Mouse (Mus musculus) skeletal muscle tissue, adult 2 months (tissue): ENCODE measurements at regions not wholly inside any gene's neighbourhood (a gene's known extent, or its start where the extent isn't known, plus 50 kb on each side); places are given as distances from the start of the nearest gene placed in this dataset.
"Not testable (repeated sequence)": the region's sequence is repeated elsewhere in the genome, so short reads cannot be mapped to it uniquely, and the experiment has no call there.

Source experiments
- DNase-seq: peaks from one replicate; pipeline ENCODE4 v3.0.0-alpha.2; 2012; ENCODE audit warnings: low read depth, low spot score

DNA sequence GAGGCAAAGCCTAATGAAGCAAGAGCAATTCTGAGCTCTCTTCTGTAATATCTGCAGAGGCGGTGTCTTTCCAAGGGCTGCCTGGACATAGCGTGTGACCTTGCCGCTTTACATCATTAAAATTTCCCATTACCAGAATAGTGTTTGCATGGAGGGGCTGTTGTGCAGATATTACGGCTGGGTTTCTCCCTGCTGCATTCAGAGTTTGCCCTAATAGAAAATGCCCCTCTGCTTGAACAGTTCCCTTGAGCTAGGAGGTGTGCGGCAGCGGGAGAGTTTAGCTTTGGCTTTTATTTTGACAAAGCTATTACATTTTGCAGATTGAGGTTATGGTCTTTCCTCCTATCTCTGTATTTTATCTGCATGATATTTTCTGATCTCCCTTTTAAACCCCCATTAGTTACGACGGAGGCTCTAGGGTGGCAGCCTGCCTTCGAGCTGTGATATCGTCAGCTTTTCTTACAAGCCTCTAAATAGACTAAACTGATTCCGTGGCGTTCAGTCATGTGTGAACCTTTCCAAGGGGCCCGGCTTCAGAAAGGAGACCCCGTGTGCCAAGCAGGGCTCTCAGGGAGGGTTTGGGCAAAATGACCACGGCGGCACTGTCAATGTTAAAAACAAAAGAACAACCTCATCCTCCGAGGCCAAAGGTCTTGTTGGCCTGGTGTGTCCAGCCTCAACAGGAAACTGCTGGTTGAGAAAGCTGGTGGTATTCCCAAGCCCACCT, 182.2 kb upstream of the Pmfbp1 start:
- DNase-seq: no peak

DNA sequence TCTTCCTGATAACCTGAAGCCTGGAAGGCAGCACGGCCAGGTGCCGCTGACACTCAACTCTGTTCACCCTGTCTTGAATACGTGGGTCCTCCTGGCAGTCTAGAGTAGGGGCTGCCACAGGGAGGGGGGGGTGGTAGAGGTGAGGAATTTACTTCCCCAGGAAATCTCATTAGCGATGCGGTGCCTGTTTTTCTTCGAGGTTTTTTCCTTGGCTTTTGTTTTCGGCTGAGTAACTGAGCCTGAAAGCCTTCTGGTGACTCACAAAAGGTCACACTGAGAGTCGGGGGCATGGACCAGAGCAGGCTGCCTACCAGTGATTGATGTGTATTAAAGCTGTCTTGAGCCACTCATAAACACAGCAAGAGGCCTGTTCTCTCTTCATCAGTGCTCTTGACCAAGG, 181.1 kb upstream of the Pmfbp1 start:
- DNase-seq: no peak

DNA sequence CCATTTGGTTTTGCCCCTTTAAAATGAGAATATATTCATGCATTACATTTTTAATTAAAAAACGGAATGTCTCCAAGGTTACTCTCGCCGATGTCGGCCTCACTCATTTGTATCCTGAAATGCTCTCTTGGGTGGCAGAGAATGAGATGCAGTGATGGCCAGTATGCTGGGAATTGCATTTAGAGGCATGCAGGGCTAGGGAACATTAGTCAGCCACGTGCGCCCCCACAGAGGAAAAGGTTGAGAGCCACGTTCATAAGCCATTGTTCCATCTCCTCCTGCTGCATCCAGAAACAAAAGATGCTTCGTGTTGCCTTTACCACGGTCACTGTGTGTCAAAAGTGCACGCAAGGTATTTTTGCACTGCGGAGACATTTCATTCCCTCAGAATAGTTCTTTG, 172.9 kb upstream of the Pmfbp1 start:
- no peak for DNase-seq

DNA sequence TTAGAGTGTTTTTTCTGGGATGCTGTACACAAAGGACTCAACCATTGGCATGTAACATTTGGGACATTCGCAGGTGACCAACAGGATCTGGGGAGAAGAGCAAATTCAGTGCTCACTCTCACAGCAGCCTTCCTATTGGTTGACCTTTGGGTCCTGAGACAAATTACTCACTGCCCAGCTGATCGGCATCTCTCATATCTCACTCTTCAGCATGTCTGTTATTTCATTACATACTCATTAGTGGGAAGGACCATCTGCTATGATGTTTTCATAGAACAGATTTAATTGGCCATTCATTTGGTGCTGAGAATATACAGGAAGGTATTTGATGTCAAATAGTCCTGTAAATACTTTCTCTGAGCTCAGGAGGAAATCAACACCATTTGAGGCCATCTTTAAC, 170.5 kb upstream of the Pmfbp1 start:
- no peak for DNase-seq

DNA sequence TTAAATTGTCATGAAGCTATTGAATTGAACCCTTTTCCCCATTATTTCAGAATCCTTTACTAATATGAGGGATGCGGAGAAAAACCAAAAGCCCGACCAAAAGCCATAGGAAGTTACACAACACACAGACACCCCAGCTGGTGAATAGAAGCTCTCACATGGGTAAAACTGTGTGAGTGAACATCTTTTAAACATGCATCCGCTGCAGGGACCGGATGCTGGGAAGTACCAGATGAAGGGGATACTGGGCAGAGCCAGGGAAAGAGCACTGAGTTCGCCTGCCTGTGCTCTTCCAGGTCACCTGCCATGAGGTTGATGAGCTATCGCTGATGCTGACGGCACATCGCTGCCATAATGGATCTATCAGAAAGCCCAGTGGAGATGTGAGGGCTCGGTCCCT, 169.6 kb upstream of the Pmfbp1 start:
- no peak for DNase-seq

DNA sequence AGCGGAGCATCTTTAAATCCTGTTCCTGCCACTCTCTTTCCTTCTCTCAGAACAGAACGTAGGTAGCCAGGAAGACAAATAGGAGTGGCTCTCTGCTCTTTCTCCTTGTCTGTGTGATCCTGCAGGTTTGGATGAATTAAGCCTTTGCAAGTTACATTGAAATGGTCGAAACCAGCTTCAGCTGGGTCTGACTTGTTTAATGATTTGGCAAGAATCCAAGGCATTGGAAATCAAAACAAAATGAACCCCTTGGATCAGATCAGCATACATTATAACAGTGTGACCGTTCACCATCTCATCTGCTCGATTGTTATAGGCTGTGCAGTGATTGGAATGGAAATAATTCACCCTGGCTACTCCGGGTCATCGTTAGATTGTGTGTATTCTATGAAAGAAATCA, 157.6 kb upstream of the Pmfbp1 start:
- DNase-seq: no peak

DNA sequence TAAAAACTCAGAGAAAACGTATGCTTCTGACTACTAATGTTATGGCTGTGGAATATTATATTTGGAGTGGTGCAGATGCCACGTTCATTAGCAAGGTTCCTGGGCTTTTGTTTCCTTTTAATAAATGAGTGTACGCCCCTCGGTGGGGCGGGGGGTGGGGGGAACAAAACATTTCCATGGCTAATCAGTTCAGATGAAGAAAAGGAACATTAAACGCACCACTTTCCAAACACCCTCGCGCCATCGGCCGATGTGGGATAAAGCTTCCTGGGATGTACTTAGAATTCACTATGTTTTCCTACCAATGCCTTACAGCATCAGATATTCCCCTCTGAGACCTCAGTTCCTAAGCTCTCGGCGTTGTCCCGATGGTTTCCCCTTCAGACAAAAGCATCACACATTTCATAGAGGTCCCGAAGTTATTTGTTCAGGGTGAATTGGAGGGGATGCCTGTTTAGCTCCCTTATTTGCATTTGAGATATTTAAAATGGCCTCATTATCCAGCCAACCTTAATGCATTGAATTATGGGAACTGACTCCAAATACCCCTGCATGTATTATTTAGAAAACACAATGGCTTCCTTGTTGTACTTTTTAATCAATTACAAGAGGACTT, 155.5 kb upstream of the Pmfbp1 start:
- no peak for DNase-seq

DNA sequence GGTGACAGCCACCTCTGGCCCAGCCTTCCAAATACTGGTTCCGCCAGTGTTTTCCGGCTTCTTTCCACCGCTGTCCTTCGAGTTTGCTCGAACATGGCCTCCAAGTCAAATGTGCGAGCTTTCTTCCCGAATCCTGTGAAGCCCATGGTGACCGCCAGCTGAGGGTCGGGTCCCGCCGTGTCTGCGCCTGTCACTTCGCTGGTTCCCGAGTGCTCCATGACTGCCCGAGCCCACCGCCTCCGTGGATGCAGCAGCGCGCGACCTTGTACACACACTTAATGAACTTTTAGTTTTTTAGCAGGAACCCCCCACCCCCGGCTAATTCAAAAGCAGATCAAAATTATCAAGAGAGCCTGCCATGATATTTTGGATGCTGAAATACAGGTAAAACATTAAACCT, 153.2 kb upstream of the Pmfbp1 start:
- DNase-seq: not testable (repeated sequence)

DNA sequence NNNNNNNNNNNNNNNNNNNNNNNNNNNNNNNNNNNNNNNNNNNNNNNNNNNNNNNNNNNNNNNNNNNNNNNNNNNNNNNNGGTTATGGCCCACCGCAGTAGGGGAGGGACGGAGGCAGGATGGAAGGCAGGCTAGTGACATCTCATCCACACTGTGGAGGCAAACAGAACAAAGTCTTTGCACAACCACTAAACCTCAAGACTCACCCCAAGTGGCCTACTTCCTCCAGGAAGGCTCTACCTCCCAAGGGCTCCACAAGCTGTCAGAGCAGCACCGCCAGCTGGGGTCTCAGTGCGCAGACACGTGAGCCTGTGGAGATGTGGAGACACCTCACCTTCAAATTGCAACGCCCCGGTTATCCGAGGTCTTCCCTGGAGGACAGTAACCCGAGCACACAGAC, 138.7 kb upstream of the Pmfbp1 start:
- no peak for DNase-seq

DNA sequence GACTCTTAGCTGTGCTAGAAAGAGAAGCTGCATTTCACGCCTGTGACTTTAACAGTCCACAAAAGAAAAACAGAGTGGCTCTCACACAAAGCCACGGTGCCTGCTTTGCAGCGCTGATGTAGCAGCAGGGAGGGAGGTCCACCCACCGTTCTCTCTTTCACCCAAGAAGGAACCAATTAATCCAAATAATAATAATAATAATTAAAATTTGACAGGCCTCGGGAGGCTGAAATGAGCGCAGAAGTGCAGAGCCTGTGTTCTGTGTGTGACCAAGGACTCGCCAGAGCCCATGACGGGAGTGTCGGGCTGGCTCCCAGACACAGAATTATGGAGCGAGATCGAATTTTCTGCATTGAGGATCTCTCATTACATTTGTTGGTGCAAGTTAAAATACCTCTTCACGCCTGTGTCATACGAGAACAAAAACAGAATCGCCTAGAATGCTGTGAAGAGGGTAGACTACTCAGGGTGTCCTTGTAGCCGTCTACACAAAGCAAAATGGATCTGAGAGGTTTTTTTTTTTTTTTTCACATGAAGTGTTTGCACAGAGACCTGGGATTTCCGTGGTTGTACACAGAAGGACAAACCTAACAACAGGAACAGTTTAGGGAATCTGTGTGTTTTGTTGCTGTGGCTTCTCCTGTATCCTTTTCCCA, 134.3 kb upstream of the Pmfbp1 start:
- DNase-seq: no peak

DNA sequence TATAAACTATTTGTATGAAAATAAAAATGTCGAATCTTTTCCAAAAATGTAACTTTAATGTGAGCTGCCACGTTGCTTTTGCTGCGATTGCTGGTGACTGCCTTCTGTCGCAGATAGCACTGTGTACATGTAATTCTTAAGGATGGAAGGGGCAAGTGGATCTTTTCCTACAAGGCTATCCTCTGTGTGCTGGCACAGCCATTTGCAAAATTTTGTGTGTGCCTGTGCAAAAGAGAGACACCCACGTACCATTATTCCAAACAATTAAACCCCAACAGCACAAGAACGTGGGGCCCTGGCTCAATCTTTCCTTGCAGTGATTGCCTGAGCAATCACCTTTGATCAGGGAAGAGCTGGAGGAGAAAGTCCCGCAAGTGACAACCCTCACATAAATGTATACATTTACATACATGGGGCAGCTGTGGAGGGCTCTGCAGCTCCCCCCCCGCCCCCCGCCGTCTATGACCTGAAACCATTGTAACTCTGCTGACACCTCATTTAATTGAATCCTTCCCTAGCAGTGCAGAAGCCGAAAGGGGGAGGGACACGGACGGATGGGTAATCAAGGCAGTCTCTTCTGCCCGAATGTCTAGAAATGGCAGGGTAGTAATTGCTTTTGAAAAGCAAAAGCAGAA, 133.6 kb upstream of the Pmfbp1 start:
- no peak for DNase-seq

DNA sequence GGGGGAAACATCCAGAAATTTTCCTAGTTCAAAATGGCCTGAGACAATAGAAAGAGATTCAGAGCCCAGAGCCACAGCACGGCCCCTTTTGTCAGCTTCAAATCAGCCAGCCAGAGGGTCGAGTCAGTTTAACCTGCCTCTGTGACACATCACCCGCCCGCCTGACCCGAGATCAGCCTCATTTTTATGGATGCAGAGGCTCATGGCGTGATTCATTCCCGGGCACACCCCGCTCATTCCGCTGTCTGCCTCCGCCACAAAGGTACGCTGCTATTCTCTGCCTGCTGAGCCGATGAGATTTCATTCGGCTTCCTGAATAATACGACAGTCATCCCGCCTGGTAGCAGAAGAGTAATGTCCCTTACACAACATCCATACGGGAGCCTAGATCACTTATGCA, 132.9 kb upstream of the Pmfbp1 start:
- DNase-seq: no peak

DNA sequence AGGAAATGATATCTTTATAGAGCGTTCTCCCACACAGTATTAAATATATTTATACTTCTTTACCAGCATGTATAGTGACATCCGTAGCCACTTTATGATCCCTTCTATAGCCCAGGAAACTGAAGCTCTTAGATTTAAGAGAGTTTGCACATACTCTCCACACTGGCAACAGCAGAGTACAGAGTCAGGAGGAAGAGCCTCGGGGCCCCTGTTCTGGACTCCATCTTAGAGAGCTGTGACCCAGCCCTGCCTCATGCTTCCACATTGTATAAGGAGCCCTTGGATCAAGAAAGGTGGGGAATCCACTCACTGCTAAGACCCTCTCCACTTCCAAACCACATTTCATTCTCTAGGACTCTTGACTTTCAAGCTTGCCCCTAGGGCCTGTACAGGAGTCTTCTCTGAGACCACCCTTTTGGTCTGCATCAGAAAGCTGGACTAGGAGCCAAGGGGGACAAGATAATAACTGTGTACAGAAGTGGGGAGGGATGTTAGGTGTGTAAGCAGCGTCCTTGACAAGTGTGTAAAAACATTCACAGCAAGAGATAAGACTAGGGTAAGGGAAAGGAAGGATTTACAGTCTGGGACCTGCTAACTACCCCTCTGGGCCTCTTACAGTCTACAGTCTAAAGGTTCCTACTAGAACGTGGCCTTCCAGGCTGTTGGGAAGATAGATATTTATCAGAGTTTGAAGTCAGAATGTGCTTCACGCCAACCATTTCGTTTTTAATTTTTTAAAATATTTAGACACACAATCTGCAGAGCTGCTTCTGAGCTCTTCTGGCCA, 132.1 kb upstream of the Pmfbp1 start:
- DNase-seq: no peak

DNA sequence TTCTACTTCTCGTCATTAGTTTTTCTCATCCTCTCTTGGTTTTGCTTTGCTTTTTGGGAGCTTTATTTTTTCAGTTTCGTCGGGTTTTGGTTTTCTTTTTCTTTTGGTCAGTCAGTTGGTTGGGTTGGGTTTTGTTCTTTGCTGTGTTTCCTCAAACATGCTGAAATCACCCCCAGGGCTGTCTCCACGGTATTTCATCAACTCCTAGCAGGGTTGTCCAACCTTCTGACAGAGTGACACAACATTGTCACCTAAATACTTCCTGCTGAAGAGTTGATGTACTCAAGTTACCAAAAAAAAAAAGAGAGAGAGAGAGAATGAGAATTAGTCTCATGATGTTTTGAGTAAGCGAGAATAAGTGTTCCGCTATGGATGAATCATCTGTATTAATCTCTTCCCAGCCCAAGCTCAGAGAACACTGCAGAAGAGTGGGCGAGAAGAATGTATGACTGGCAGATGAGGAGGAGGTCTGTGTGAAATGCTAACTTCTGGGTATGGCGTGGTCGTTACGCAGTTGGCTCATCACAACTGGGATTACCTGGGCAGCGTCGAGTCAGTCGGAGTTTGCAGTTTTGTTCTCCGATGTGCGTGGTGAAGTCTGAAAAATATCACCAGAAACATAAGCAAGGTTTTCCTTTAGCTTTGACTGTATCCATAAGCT, 130.5 kb upstream of the Pmfbp1 start:
- no peak for DNase-seq

DNA sequence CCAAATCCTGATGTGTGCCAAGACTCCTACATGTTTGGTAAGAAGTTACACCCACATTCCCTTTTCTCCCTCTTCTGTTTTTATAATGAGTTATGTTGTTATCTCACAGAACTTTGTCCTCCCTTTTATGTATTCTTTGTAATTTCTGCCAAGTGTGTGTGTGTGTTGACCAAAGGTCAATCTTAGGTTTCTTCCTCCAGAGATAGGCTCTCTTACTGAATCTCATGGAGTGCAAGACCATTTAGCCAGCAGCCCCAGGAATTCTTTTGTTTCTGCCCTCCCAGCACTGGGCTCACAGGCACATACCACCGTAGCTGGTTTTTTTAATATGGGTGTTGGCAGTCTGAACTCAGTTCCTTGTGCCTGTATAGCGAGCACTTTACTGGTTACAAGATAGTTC, 119.8 kb upstream of the Pmfbp1 start:
- DNase-seq: no peak

DNA sequence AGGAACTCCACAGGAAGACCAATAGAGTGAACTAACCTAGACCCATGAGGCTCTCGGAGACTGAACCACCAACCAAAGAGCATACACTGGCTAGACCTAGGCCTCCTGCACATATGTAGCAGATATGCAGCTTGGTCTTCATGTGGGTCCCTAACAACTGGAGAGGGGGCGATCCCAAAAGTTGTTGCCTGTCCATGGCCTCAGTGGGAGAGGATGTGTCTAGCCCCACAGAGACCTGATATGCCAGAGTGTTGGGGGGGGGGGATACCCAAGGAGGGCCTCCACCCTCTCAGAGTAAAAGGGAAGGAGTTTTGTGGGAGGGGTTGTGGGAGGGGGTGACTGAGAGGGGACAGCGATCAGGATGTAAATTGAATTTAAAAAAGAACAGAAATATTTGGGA, 108.9 kb upstream of the Pmfbp1 start:
- DNase-seq: no peak

DNA sequence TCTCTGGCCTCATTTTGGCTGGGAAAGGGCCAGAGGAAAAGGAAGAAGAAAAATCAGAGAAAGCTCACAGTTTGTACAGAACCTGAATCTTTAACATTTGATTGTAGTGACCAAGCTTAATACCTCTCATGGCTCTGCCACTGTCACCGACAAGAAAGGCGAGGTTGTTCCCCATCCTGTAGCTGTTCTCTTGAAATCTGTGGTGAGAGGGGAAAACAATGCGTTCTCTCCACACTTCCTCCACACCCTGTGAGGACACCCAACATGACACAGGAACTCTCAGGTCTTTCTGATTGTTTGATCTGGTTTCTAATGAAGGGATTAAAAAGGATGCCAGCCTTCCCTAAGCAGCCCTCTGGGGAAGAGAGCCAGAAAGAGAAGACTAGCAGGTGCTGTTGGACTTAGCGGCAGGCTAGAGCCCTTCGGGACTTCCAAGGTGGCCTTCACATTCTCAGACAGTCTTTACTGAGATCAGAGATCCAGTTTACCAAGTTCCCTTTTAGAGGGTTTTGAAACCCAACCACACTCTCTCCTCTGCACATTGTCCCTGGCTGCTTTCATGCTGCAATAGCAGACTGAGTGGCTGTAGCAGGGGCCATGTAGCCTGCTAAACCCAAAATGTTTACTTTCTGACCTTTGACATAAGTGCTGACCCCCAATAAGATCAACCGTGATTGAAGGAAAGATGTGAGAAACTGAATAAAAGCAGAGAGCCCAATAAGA, 98.5 kb upstream of the Pmfbp1 start:
- no peak for DNase-seq

DNA sequence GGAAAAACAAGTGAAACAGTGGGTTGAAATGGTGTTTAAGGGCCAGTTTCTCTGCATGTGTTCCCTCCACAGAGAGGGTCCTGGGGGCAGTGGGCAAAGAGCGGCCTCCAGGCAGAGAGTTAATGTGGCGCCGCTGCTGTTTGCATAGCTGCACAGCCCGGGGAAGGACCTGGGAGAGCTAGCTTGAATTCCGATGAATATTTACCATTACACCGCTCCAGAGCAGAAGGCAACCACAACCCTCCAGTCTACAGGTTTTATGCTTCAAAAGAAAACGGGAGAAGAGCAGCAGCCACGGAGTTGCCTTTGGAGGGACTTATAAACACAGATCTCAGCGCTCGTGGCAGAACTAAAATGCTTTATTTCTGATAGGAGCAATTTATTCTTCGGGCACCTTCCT, 94.2 kb upstream of the Pmfbp1 start:
- DNase-seq: no peak

DNA sequence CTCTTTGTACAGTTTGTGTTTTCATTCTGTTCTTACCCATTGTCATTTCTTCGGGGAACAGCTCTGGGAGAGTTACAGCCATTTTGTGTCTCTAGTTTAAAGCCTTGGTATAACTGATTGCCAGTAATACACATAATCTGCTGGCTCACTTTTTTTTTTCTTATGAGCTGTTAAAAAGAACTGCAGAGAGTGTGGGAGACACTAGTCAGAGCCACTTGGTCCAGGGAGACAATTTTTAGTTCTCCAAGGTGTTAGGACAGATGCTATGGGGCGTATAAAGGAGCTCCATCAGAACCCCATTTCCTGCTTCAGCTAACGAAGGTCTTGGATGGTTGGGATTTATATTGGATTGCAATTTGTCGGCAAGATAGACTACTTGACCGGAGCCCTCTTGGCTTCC, 93.6 kb upstream of the Pmfbp1 start:
- no peak for DNase-seq

DNA sequence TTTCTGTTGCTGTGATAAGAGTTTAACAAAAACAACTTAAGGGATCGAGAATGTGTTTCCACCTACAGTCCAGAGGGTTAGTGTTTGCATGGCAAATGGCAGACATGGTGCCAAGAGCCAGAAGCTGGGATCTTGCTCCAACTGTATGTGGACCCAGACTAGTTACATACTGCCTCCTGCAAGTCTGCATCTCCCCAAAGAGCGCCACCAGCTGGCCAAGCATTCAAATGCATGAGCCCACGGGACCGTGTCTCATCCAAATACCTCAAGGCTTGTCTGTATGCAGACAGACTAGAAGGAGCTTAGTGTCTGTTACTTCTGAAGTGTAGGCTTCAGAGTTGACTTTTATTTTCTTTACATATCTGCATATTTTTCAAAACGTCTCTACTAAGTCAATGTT, 85.9 kb upstream of the Pmfbp1 start:
- no peak for DNase-seq

DNA sequence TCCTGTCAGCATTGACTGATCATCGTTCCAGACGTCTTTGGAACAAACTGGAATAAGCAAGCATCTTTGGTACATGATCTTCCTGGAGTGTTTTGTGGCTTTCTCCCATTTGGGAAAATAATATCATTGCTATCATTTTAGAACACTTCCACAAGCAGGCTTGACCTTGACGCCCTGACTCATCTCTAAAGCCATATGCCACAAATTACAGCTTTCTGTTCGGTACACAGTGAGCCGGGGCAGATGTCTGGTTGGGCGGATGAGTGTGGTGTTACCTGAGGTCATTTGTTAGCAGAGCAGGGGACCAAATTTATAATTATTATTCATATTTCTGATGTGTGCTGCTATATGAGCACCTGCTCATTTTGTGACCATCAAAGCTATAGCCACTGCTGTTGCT, 83.3 kb upstream of the Pmfbp1 start:
- DNase-seq: no peak
